Mouse (Mus musculus) hindbrain, postnatal 0 days (tissue): ENCODE measurements at regions not wholly inside any gene's neighbourhood (a gene's known extent, or its start where the extent isn't known, plus 50 kb on each side); places are given as distances from the start of the nearest gene placed in this dataset.

Experiments
- ATAC-seq: fragments of 200-750 bp; cut with Nextera tagmentation; 2 replicates; pipeline ENCODE4 v1.8.0; 2017; ENCODE audit warnings: mild to moderate bottlenecking, moderate TSS enrichment, moderate library complexity
- DNase-seq: peaks from one replicate; pipeline ENCODE4 v3.0.0-alpha.2; 2015; ENCODE audit warnings: low spot score
- H3K27ac ChIP-seq: fragments of 300-500 bp; sonication (generic); 2 replicates; pipeline ENCODE4 v1.5.1; 2014; ENCODE audit warnings: mild to moderate bottlenecking
- H3K27me3 ChIP-seq: fragments of 300-500 bp; sonication (generic); 2 replicates; pipeline ENCODE4 v1.6.1; 2014; ENCODE audit warnings: low read length, mixed read lengths; ENCODE audit not compliant: insufficient read depth
- H3K36me3 ChIP-seq: fragments of 300-500 bp; sonication (generic); 2 replicates; pipeline ENCODE4 v1.6.1; 2014; ENCODE audit warnings: low read length, mixed read lengths; ENCODE audit not compliant: insufficient read depth
- H3K4me1 ChIP-seq: fragments of 300-500 bp; sonication (generic); 2 replicates; pipeline ENCODE4 v1.6.1; 2014; ENCODE audit warnings: antibody characterized with exemption, low read length, mixed read lengths; ENCODE audit not compliant: insufficient read depth
- H3K4me2 ChIP-seq: fragments of 300-500 bp; sonication (generic); 2 replicates; pipeline ENCODE4 v1.6.1; 2014; ENCODE audit warnings: low read depth, mild to moderate bottlenecking, low read length, moderate library complexity, mixed read lengths
- H3K4me3 ChIP-seq: fragments of 300-500 bp; sonication (generic); 2 replicates; pipeline ENCODE4 v1.5.1; 2014; ENCODE audit warnings: low read length
- H3K9ac ChIP-seq: fragments of 300-500 bp; sonication (generic); replicated peaks from 2 replicates; pipeline ENCODE4 v1.6.1; 2014; ENCODE audit warnings: mild to moderate bottlenecking, low read length, moderate library complexity, mixed read lengths
- H3K9me3 ChIP-seq: fragments of 300-500 bp; sonication (generic); 2 replicates; pipeline ENCODE4 v1.6.1; 2016; ENCODE audit warnings: low read length, mixed read lengths
- CTCF ChIP-seq: IDR thresholded peaks from 2 replicates; pipeline ENCODE4 v1.5.1; 2016; ENCODE audit warnings: antibody characterized with exemption, control low read depth, low read depth
- WGBS: fragments of 180-500 bp; shearing (Covaris S2); extraction: QIAGEN DNeasy Blood & Tissue Kit; methylation state at CpG from one replicate; pipeline ENCODE4 v1.1.7; 2014; 5-methylcytosine and 5-hydroxymethylcytosine counted together

DNA sequence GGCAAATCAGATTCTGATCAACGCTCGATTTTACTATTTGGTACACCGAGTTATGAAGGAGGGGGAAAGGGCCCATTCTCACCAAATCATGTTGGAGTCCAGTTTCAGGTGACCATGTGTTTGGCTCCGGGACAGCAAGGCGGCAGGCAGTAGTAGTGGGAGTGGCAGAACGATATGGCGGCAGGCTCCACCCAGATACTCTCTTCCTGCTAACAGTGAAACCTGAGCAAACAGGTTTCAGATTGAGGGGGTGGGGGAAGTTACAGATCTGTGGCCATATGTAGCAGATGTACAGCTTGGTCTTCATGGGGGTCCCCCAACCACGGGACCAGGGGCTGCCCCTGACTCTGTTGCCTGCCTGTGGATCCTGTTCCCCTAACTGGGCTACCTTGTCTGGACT is 224.6 kb upstream of the Prok2 start:
- DNase-seq (no peak), ATAC-seq (no peak)
- WGBS, result 95% methylated on average over 8 of the region's 8 CpGs
- no peak for TF ChIP-seq CTCF
- H3K27me3 ChIP-seq, result no peaks in the 10 kb centered on the region
- H3K9me3 ChIP-seq, result no peaks in the 10 kb centered on the region
- H3K4me2 ChIP-seq, result no peak overlapping the region
- H3K4me3 ChIP-seq, result no peak overlapping the region
- H3K9ac ChIP-seq, result no peak overlapping the region
- H3K4me1 ChIP-seq, result peaks cover 7% of the 10 kb centered on the region; the same call in 1 of the 2 replicates
- H3K27ac ChIP-seq, result no peak overlapping the region
- no peaks in the 10 kb centered on the region for H3K36me3 ChIP-seq

DNA sequence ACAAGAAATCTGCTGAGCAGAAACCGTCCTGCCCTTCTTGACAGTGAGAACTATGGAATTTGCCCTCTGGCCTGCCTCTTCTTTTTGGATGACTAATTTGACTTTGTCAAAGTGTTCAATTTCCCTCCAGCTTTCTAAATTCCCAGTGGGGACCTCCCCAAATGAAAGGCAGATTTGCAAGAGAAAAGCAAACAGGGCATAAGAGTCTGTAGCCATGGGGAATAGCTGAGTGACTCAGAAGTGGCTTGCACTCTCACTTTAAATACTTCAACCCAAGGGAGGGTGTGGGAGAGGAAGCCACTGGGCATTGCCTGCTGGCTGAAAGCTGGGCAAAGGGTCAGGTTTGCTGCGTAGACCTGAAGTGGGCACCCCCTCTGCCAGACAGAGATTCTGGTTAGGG is 220.7 kb upstream of the Prok2 start:
- no peaks in the 10 kb centered on the region for H3K27me3 ChIP-seq
- DNase-seq (no peak), ATAC-seq (no peak)
- no peak for TF ChIP-seq CTCF
- H3K9ac ChIP-seq, result no peak overlapping the region
- H3K27ac ChIP-seq, result no peak overlapping the region
- no peak overlapping the region for H3K4me3 ChIP-seq
- no peaks in the 10 kb centered on the region for H3K4me1 ChIP-seq
- 68% methylated on average over 2 of the region's 2 CpGs for WGBS
- H3K36me3 ChIP-seq, result no peaks in the 10 kb centered on the region
- no peaks in the 10 kb centered on the region for H3K9me3 ChIP-seq
- H3K4me2 ChIP-seq, result no peak overlapping the region

DNA sequence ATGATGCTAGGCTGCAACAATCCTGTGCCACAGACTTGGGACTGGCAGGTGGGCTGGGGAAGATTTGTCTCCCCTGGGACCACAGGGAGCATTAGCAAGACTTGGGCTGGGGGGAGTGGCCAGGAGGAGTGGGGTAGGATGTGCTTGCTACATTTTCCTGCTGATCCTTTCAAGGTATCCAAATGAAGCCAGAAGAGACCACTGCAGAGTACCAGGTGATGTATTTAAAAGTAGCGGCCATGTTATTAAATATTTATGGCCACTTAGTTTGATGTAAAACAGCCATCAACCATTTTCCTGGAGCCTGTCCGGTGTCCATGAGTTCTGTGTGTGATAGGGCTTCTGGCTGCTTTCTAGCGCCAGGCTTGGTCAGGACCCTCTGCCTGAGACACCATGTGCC is 220.3 kb upstream of the Prok2 start:
- 67% methylated on average over 3 of the region's 3 CpGs for WGBS
- TF ChIP-seq CTCF, result no peak
- no peak overlapping the region for H3K4me2 ChIP-seq

DNA sequence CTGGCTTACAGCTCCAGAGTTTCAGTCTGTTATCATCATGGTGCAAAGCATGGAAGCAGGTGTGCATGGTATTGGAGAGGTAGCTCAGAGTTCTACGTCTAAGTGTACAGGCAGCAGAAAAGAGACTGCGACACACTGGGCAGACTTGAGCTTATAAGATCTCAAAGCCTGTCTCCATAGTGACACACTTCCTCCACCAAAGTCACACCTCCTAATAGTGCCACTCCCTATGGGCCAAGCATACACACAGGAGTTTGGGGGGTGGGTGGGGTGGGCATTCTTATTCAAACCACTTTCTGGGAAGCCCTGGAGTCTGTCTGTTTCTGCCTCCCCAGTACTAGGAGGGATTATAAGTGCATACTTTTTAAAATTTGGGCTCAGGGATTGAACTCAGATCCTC is 219.5 kb upstream of the Prok2 start:
- DNase-seq, result no peak
- no peak for ATAC-seq
- WGBS, result 67% methylated on average over 2 of the region's 2 CpGs
- Histone ChIP-seq H3K36me3 (no peaks in the 10 kb centered on the region), H3K4me3 (no peak overlapping the region), H3K4me2 (no peak overlapping the region), H3K4me1 (no peaks in the 10 kb centered on the region), H3K9ac (no peak overlapping the region), H3K27me3 (no peaks in the 10 kb centered on the region), H3K9me3 (no peaks in the 10 kb centered on the region), H3K27ac (no peak overlapping the region)
- no peak for TF ChIP-seq CTCF

More for the DNA sequence above, 220.3 kb upstream of the Prok2 start:
- Histone ChIP-seq H3K27me3 (no peaks in the 10 kb centered on the region), H3K27ac (no peak overlapping the region), H3K4me1 (no peaks in the 10 kb centered on the region), H3K36me3 (no peaks in the 10 kb centered on the region), H3K9me3 (no peaks in the 10 kb centered on the region), H3K9ac (no peak overlapping the region), H3K4me3 (no peak overlapping the region)
- DNase-seq, result no peak
- no peak for ATAC-seq

DNA sequence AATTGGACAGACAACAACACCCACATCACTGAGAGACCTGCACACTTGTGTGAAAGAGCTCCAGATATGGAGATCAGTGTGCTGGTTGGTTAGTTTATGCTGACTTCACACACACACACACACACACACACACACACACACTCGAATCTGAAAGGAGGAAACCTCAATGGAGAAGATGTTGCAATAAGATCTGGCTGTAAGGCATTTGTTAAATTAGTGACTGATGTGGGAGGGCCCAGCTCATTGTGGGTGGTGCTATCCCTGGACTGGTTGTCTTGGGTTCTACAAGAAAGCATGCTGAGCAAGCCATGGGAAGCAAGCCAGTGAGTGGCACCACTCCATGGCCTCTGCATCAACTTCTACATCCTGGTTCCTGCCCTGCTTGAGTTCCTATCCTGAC is 216.8 kb upstream of the Prok2 start:
- Histone ChIP-seq H3K27ac (no peak overlapping the region), H3K9ac (no peak overlapping the region), H3K36me3 (no peaks in the 10 kb centered on the region), H3K4me3 (no peak overlapping the region), H3K4me2 (no peak overlapping the region), H3K27me3 (no peaks in the 10 kb centered on the region), H3K9me3 (no peaks in the 10 kb centered on the region), H3K4me1 (no peaks in the 10 kb centered on the region)
- 76% methylated on average over 1 of the region's 1 CpGs for WGBS
- no peak for DNase-seq
- TF ChIP-seq CTCF, result no peak
- ATAC-seq, result no peak

DNA sequence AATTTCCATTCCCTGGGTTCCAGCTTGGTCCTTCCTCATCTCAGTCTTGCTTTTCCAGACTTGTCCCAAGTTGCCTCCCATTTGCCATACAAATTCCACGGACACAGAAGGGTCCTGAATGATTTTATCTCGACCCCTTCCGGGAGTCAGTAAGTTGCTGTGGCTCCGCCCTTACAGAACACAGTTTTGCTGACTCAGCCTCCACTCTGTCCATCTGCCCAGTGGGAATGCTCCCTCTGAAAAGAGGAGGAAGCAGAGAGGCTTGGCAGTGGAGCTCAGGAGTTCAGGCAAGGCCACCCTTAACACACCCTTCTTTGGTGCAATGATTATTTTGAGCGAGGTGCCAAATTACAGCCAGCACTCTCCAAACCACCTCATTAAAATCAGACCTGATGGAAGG is 213.9 kb upstream of the Prok2 start:
- no peak overlapping the region for H3K4me2 ChIP-seq
- H3K27ac ChIP-seq, result no peak overlapping the region
- no peaks in the 10 kb centered on the region for H3K36me3 ChIP-seq
- TF ChIP-seq CTCF, result no peak
- H3K27me3 ChIP-seq, result no peaks in the 10 kb centered on the region
- H3K4me1 ChIP-seq, result no peaks in the 10 kb centered on the region
- H3K9ac ChIP-seq, result no peak overlapping the region
- no peak for DNase-seq
- no peak for ATAC-seq
- no peaks in the 10 kb centered on the region for H3K9me3 ChIP-seq
- H3K4me3 ChIP-seq, result no peak overlapping the region
- 51% methylated on average over 5 of the region's 5 CpGs for WGBS

DNA sequence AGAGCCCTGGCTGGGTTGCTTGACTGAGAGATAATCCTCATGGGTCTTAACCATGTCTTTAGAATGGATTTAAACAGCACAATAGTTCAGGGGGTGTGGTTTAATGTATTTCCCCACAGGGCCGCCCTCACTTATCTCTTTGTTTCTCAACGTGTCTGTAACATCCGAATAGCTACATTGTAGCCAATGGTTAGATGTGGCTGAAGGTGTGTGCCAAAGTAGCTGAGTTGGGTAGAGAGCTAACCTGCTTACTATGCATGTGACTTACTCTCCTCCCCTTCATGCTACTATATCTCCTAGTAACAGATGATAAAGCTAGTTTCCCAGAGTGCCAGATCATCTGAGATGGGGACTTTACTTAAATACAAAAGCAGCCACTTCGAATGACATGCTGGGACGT is 213.2 kb upstream of the Prok2 start:
- H3K4me2 ChIP-seq, result no peak overlapping the region
- ATAC-seq (no peak), DNase-seq (no peak)
- no peaks in the 10 kb centered on the region for H3K4me1 ChIP-seq
- H3K9me3 ChIP-seq, result no peaks in the 10 kb centered on the region
- no peaks in the 10 kb centered on the region for H3K36me3 ChIP-seq
- TF ChIP-seq CTCF, result no peak
- H3K9ac ChIP-seq, result no peak overlapping the region
- no peak overlapping the region for H3K27ac ChIP-seq
- H3K27me3 ChIP-seq, result no peaks in the 10 kb centered on the region
- 51% methylated on average over 5 of the region's 5 CpGs for WGBS
- no peak overlapping the region for H3K4me3 ChIP-seq

DNA sequence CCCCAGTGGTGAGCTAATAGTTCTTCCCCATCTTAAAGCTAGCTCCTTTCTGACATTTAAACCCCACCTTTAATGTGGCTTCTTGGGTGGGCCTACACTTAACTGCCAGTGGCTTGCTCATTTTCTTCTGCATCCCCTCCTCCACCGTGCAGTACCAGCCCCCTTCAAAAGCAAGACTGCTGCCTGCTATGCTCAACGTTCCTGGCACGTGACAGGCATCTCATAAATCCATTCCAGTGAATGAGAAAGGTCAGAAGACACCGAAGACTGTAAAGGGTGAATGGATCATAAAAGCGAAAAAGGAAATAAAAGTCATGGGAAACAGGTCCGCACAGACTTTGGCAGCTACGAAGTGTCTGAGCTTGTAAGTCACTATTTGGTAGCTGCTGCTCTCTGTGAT is 212.8 kb upstream of the Prok2 start:
- WGBS, result 51% methylated on average over 7 of the region's 7 CpGs
- no peak for ATAC-seq
- no peak overlapping the region for H3K9ac ChIP-seq
- no peaks in the 10 kb centered on the region; the same call in 1 of the 2 replicates for H3K4me1 ChIP-seq
- H3K27me3 ChIP-seq, result no peaks in the 10 kb centered on the region
- no peak for TF ChIP-seq CTCF
- no peaks in the 10 kb centered on the region for H3K36me3 ChIP-seq
- H3K9me3 ChIP-seq, result no peaks in the 10 kb centered on the region
- H3K27ac ChIP-seq, result no peak overlapping the region
- no peak overlapping the region for H3K4me2 ChIP-seq
- H3K4me3 ChIP-seq, result no peak overlapping the region
- DNase-seq, result no peak
